Mouse (Mus musculus): ENCODE data around the gene Cerk.

DNA sequence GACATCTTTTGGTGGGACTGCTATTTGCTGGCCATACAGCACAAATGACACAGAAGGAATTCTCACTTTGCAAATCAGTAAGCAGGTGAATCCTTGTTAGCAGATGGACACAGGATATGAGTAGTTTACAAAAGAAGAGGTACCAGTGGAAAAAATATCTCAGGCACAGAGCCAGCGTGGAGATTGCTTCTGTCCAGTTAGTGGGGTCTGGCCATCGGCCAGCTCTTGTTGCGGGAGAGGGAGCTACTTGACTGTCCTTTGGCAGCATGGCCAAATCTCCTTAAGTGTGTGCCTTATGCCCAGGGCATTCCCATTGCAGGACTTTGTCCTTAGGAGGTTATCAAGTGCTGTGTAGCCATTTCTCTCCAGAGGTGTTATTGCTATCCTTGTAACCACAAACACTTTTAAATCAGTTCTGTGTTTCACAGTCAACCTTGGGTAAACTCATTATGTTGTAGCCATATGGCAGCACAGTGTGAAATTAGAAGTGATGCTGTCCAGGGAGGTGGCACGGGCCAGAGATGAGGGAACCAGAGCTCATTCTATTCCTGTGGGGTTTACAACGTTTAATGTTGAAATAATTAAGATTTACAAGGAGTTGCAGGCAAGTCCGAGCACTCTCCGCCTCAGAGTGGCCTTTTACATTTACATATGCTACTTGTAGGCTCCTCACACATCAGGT lies 46.0 kb upstream of the Cerk start:
- TF ChIP-seq CTCF (conservative IDR thresholded peaks at IDR 0.05; ENCODE audit: insufficient read depth, insufficient read length, low read depth, low read length): no peak
- no peak for TF ChIP-seq POLR2A (IDR thresholded peaks at IDR 0.05; ENCODE audit: low read depth, low read length)
